Mouse (Mus musculus) CH12.LX (cell line): ENCODE measurements around the gene Gm20388.

Experiments used
- CTCF ChIP-seq, 2 experiments: IDR thresholded peaks in 1 of 2; conservative IDR thresholded peaks in 1 of 2; 2 replicates each; pipeline ENCODE4 v1.5.1; 2011 to 2012; ENCODE audit warnings: low read depth in 2 of 2, low read length in 2 of 2, improper control_type of control experiment in 1 of 2, inconsistent platforms in 1 of 2, mild to moderate bottlenecking in 1 of 2, moderate library complexity in 1 of 2
- POLR2AphosphoS2 ChIP-seq: IDR thresholded peaks from 2 replicates; pipeline ENCODE4 v1.6.1; 2011; ENCODE audit warnings: low read depth, low read length, improper control_type of control experiment

DNA sequence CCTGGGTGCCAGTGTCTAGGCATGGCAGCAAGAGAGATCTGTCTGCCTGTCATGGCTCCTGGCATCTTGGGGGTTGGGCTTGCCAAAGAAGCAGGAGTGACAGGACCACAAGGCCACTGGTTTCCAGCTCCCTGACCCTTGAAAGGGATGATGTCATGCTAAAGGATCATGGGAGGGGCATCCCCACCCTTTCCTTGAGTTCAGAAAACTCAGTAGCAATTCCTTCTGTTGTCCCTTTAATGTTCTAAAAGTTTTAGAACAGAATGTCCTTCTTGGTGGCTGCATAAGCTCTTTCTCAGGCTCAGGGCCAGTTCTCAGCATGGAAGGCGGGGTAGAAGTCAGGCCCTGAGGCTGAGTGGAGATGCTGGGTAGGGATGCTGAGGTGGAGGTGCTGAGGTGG lies 262.6 kb downstream of the Gm20388 start:
- no peak for TF ChIP-seq CTCF (conservative IDR thresholded peaks at IDR 0.05 in 1 of 2, IDR thresholded peaks at IDR 0.05 in 1 of 2; ENCODE audit: low read depth in 2 of 2, low read length in 2 of 2)
- TF ChIP-seq POLR2AphosphoS2, result no peak
